Mouse (Mus musculus) left cerebral cortex, postnatal 14 days (tissue): ENCODE measurements around the gene Kbtbd12. TPM values are rescaled to one million over a fixed set of nuclear protein-coding genes. Genes with fewer than 3 reads are reported as not detected.

Experiments
- DNase-seq, 2 experiments: peaks; one replicate each; pipeline ENCODE4 v3.0.0; 2021 to 2022; ENCODE audit warnings: low spot score in 2 of 2, mixed read lengths in 1 of 2
- intact Hi-C: fragments of 180-260 bp; cut with DNase I; formaldehyde crosslinking; loops from one replicate; pipeline ENCODE4 v1.15.1; 2025
- total RNA-seq, 2 experiments: library from RNA; stranded (reverse); gene quantifications; 2 replicates each; pipeline ENCODE4 v1.2.3; 2021

Kbtbd12 gene
- total RNA-seq, 2 experiments from 2014 or later = 0.22 TPM; not detected in 1

DNA sequence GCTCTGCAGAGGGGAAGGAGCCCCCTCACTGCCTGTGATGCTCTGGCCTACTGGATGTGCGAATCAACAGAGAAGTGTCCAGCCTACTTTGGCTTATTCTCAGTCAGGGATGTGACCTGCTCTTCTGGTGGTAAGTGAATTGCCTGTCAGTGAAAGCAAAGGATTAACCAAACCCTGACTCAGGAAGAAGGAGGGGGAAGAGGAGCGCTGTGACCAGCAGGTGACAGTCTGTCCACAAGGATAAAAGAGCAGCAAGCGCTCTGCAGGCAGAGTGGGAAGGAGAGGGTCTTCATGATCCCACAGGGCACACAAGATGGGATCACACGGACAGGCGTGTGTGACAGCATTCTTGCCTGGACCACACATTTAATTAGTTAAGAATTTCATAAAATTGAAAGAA is 78.1 kb downstream of the Kbtbd12 start:
- intact Hi-C loops = loop anchor here (5.0 kb wide), 1 partner anchor 268 kb away; no protein-coding TSS in a partner anchor
- no peak for DNase-seq

DNA sequence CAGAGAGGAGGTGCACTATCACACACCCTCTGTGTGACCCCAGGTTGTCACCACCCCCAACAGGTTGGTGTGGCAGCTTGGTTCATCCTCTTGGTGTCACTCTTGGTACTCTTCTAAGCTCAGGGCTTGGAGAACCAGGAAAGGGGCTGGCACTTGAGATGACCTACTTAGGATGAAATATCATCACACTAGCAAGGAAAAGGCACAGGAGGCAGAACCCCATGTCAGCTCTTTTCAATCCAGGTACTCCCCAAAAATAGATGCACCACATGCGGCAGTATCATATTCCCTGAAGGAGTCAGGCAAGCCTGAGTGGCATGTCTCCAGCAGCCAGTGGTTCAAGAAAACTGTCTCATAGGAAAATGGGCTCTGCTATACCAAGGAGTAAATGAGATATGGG is 79.7 kb downstream of the Kbtbd12 start:
- DNase-seq = peak in 1 of 2 experiments; percentile 61

DNA sequence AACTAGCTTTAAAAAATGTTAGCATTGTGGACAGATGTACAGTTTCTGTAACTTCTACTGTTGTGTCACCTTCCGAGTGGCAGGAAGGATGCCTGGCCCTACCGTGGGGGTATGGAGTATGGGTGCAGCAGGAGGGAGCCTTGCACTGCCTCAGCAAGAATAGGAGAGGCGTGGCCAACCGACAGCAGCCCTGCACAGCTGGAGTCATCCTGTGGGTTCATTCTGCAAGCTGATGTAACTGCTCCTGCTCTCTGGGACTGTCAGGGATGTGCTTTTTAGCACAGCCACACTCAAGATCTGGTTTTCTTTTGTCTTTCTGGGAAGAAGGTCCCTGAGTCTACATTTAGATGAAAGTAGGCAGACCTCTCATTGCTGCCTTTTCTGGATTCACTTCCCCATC is 80.2 kb downstream of the Kbtbd12 start:
- DNase-seq = no peak
- intact Hi-C loops = no loop called here

More for the DNA sequence above, 79.7 kb downstream of the Kbtbd12 start:
- intact Hi-C loops = no loop called here

DNA sequence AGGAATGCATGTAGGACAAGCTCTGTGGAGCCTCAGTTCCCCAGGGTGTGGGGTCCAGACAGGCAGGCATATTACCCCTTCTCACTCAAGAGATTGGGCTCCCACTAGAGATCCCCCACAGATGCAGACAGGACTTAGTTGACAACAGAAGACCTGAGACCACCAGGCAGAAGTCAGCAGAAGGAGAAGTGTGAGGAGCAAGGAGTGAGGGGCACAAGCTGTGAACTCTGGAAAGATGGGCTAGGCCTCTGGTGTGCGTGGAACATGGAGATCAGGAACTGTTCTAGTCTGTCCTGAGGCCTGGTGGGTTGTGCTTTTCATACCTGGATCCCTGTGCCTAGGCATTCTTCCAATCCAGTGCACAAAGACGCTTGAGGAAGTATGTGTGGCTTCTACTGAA is 87.8 kb downstream of the Kbtbd12 start:
- intact Hi-C loops = loop anchor here (5.0 kb wide), 2 partner anchors 282 to 307 kb away; no protein-coding TSS in a partner anchor
- DNase-seq = no peak

DNA sequence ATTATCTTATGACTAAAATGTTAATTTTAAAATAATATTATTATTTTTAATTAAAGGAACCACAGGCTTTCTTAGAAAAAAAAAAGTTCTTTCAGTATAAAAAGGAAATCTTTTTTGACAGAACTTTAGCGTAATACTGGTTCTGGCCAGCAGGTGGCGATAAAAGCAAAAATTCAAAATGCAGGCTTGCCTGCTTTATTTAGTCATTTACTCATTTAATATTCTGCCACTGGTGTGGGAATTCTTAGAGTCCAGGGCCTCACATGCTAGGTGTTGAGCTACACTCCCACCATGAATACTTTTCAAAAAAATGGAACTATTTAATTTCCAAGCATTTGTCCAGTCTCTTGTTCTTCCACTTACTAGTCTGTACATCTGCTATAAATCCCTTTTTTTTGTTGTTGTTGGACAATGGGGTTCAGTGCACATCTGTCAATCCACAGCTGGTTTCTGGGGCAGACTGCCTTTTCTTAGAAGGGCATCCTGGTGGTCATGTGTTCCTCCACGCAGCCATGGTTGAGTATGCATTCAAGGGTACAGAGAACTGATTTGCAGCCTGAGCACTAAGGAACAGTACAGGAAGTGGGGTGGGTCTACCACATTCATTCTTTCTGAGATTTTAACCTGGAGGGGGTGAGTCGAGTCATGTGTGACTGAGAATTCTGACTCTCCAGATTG is 88.5 kb downstream of the Kbtbd12 start:
- intact Hi-C loops = loop anchor here (5.0 kb wide), 2 partner anchors 283 to 308 kb away; no protein-coding TSS in a partner anchor
- DNase-seq = peak; percentile 61 to 80

DNA sequence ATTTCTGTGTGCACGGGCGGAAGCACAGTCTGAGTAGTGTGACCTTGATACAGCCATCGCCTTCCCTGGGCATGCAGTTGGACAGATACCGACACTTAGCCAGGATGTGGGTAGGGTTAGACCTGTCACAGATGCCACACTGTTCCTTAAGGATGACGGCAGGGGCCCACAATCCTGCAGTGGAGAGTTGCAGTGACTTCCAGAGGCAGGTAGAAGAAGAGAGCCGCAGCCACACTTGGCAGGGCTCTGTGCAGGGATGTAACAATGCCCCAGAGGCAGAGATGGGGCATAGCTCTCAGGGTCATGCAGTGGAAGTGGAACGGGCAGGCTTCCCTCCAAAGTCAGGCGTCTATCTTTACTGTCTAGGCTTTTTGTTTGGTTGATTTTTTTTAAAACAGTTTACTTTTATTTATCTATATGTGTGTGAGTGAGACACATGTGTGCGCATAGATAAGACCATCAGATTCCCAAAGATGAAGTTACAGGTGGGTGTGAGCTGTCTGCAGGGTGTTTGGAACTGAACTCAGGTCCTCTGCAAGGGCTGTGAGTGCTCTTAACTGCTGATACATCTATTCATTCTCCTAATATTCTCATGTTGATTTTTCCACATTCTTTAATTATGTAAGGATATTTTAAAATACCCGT is 89.2 kb downstream of the Kbtbd12 start:
- intact Hi-C loops = loop anchor here (5.0 kb wide), 2 partner anchors 284 to 309 kb away; no protein-coding TSS in a partner anchor

DNA sequence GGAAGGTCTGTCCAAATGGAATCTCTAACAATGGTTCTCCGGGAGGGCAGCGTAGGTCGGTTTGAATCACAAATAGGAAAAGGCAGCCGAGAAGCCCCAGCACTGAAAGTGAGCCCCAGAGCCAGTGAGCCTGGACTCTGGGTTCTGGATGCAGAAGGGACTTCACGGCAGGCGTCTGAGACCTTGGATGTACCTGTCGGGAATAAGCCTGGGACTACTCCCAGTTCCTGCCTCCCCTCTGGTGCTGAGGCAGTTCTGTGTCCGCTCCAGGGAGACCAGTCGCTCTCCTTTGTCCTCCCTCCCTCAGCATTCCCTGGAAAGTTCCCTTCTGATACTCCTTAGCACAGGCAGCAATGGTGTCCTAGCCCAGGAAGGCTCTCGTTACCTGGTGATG is 92.4 kb downstream of the Kbtbd12 start:
- DNase-seq = no peak
- intact Hi-C loops = loop anchor here (5.0 kb wide), 2 partner anchors 287 to 312 kb away; no protein-coding TSS in a partner anchor

More for the DNA sequence above, 89.2 kb downstream of the Kbtbd12 start:
- no peak for DNase-seq

DNA sequence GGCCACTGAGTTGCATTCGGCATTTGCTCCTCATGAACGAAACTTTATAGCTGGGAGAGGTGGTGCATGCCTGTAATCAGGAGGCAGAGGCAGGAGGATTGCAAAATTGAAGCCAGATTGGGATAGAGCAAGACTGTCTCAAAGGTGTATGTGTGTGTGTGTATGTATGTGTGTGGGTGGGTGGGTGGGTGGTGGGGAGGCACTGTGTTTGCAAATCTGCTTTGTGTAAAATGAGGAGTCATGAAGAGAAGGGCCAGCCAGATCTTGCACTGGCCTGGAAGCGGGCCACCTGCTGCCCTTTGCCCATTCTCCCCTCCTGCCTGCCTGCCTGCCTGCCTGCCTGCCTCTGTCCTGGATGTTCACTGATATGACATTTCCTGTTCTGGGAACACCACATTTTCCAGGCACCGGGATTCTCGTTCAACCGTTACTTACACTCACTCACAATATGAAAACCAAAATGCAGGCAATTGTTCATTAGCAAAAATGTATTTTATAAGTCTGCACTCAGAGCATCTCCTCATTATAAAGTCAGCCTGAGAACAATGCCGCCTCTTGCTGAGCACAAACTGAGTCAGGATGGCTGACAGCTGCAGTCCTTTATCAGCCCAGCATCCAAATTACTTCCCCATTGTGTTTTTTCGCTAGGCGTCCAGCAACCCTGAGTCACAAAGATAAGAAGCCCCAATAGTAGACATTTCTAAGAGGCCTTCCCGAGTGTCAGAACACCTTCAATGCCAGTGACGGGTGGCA is 92.9 kb downstream of the Kbtbd12 start:
- DNase-seq = no peak
- intact Hi-C loops = loop anchor here (5.0 kb wide), 2 partner anchors 287 to 312 kb away; no protein-coding TSS in a partner anchor

DNA sequence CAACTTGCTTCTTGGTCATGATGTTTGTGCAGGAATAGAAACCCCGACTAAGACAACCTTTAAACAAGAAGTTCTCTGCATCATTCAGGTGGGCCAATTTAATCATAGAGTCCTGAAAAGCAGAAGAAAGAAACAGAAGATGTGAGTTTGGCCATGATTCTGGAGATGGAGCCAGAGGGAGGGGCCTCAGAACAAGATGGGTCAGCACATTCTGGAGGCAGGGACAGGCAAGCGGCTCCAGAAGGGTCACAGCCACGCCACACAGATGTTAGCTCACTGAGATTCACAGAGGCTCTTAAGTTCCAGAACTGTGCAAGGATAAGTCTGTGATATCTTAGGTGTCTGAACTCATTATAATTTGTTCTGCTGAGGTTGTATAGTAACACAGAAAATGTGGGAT is 93.5 kb downstream of the Kbtbd12 start:
- DNase-seq = no peak
- intact Hi-C loops = no loop called here

DNA sequence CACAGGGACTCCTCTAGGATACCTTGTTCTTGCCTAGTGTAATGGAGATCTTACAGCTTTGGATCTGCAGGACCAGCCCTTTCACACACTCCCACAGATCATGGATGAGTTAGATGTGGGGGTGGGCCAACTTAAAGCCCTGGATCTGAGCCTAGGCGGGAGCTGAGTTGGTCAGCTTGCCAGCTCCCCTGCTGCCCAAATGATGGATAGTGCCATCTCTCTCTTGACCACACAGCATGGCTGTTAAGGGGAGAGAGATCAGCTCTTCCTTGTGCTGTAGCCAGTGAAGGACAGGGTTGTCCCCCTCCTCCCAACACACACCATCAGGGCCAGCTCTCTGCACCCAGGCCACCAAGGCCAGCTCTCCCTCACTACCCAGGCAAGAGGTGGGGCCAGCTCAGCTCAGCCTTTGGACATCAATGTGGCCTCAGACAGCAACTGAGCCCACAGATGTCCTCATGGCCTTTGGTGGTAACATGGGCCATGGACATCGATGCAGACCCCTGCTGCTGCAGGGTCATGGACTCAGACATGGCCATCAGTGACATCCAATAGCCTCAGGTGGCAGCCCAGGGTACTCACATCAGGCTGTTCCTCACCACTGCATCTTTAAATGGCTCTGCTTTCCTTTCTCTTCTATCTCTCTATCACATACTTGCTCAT is 97.5 kb downstream of the Kbtbd12 start:
- no peak for DNase-seq
- intact Hi-C loops = no loop called here

DNA sequence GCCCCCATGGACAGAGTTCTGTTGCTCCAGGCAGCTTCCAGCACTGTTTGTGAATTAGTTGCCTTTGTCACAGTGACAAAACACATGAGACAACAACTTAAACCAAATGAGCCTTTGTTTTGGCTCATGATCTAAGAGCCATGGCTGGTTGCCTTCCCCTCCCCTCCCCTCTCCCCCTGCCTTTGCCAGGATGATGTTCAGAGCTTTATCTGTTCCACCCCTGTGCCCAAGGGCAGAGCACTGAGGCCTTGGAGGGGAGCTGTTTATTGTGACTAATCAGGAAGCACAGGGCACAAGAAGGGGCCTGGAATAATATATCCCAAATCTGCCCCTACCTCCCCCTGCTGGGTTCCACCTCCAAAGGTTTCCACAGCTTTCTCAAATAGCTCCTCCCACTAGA is 107.4 kb downstream of the Kbtbd12 start:
- DNase-seq = no peak
- intact Hi-C loops = no loop called here

DNA sequence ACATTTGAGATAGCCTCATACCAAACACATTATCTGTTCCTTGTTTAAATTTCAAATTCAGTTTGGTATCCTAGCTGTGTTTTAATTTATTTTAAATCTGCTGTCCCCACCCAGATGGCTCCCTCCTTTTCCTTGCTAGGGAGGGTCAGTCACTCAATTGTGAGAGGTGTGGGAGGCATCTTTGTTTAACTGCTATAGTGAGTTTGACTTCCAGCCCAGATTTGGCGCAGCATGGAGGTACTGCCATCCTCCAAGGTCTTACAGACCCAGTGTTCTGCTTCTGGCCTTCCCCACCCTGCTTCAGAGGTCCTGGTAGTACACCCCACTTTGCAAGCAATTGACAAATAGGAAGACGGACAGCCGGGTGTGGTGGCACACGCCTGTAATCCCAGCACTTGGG is 113.7 kb downstream of the Kbtbd12 start:
- intact Hi-C loops = no loop called here
- DNase-seq = no peak

DNA sequence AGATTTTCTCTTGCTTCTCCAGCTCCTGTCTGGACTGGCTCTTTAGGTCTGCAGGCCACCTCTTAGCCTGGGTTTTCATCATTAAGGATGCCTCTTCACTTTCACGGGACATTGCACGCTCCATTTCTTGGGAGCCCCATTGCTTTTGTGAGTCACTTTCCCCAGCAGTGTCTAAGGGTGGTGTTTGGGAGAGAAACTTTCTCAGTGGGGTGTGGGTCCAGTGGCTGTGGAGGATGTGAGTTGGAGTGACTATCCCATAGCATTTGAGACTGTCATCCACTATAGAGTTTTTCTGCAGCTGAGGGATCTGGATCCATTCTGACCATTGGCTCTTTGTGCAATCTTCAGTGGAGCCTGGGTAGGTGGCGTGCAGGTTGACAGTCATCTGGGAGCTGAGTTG is 114.3 kb downstream of the Kbtbd12 start:
- intact Hi-C loops = no loop called here

DNA sequence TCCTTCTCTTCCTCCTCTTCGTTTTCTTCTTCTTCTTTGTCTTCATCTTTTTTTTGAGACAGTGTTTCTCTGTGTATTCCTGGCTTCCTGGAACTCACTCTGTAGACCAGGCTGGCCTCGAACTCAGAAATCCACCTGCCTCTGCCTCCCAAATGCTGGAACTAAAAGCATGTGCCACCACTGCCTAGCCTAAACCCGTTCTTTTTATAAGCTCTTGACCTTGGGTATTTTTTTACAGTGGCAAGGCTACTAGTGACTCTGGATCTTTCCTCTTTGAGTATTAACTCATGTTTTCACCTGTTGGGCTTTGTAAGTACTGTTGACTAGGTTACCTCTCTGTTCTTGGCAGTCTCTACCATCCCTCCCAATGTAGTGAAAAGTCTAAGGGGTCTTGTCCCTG is 114.7 kb downstream of the Kbtbd12 start:
- intact Hi-C loops = no loop called here

More for the DNA sequence above, 114.3 kb downstream of the Kbtbd12 start:
- DNase-seq = no peak

DNA sequence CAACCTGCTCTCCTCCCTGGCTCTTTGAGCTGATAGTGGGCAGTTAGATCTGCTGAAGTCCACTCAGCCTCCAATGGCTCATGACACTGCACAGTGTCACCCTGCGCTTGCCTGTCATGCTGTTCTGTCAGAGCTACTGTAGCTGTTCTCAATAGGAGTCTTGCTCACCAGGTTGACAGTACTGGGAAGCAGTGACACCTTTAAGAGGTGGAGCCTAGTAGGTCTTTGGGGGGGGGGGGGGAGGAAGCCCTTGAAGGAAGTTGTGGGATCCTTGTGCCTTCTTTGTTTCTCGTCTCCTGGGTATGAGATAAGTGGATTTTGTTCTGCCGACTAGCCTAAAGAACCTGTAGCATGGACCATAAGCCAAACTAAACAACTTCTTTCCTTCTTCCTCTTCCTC is 115.1 kb downstream of the Kbtbd12 start:
- intact Hi-C loops = no loop called here
- no peak for DNase-seq

More for the DNA sequence above, 114.7 kb downstream of the Kbtbd12 start:
- no peak for DNase-seq

DNA sequence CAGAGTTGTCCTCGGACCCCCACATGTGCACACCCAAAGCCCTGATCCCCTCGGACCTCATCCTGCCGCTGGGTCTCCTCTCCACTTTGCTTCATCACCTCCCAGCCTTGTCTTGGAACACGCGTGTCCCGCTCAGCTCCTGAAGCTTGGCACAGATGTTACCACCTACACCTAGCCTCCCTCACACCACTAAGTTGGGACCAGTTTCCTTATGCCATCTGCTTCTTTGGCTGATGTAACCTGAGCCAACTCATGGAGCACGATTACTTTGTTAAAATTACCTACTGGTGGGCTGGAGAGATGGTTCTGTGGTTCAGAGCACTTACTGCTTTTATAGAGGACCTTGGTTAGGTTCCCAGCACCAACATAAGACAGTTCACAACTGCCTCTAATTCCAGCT is 115.9 kb downstream of the Kbtbd12 start:
- intact Hi-C loops = no loop called here
- DNase-seq = no peak

DNA sequence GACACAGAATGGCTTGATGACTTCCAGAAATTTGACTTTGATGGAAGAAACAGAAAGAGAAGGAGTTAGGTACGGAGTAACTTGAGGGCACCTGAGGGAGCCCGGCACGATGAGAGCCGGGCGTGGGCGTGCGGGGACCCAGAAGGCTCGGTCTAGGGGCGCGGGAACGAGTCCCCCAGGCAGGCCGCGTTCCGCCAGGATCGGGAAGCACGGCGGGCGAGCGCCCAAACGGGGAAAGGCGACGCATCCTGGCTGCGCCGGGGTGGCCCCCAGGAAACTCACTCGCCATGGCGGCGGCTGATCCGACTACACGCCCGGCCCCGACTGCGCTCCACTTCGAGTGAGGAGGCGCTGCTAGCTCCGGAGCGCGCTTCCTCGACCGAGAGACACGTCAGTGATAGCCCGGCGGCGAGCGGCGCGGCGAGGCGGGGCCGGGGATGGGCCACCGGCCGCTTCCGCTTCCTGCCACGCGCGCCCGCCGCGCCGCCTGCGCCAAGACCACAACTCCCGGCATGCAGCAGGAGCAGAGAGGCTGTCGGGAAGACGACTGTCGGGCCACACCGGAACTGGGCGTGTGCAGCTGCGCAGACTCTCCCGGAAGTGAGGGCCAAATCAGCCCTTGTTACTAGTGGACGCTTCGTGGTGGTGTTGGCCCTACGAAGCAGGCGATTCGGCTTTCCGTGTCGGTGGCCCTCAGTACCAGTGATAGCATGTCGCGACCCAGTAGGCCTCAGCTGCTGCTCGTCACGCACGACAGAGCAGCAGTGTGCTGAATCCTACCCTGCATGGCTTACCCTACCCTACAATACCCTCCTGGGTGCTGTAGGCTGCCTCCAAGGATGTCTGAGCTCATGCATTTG is 119.1 kb downstream of the Kbtbd12 start, which contains the start of gene Sec61a1:
TSS of gene Sec61a1 (minus strand) at position 502 of the 860 bp plus-strand sequence.
- intact Hi-C loops = no loop called here
- peak; percentile 96 for DNase-seq

DNA sequence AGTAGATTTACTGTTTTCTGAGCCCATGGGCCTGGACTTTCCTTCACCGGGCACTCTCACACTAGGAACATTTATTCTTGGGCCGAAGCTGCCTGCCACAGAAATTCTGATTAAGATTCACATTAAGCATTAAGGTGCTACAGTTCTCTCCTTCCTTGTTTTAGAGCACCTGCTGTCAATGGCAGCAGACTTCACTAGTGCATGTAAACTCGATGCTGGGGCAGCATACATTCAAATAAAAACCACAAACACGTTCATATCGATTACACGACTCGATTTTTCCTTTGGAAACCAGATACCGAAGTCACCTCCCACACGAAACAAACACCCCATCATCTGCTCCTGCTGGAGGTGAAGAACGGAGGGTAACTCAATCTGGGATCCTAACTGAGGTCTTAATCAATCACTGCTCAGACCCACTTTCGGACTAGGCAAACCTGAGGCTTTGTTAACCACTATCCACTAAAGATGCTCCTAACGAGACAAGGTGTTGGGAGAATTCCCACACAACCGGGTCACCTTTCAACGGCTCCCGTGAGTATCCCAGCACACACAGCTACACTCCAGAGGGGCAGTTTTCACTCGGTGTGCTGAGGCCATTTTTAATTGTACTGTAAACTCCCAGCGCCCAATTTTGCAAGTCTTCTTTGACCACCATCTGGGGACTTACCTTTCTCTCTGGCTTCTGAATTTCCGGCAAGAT is 119.9 kb downstream of the Kbtbd12 start:
- intact Hi-C loops = no loop called here
- DNase-seq = no peak
